Mouse (Mus musculus) liver, embryonic 11.5 days (tissue): ENCODE measurements around the gene Pigb. TPM values are rescaled to one million over a fixed set of nuclear protein-coding genes. Genes with fewer than 3 reads are reported as not detected.

Experiments
- ATAC-seq: fragments of 200-750 bp; cut with Nextera tagmentation; replicated peaks from 2 replicates; pipeline ENCODE4 v1.8.0; 2017; ENCODE audit warnings: moderate number of reproducible peaks, mild to moderate bottlenecking, moderate TSS enrichment, moderate library complexity; ENCODE audit not compliant: low FRiP score
- DNase-seq: peaks from one replicate; pipeline ENCODE4 v3.0.0-alpha.2; 2017; ENCODE audit warnings: low spot score
- H3K27ac ChIP-seq: fragments of 300-500 bp; sonication (generic); 2 replicates; pipeline ENCODE4 v1.5.1; 2014; ENCODE audit warnings: mild to moderate bottlenecking, low read depth, low read length, control low read depth
- H3K27me3 ChIP-seq: fragments of 300-500 bp; sonication (generic); replicated peaks from 2 replicates; pipeline ENCODE4 v1.6.1; 2014; ENCODE audit warnings: low read length, mixed read lengths; ENCODE audit not compliant: control insufficient read depth, insufficient read depth
- H3K36me3 ChIP-seq: fragments of 300-500 bp; sonication (generic); 2 replicates; pipeline ENCODE4 v1.6.1; 2014; ENCODE audit warnings: mild to moderate bottlenecking, low read length, moderate library complexity, mixed read lengths; ENCODE audit not compliant: control insufficient read depth, insufficient read depth
- H3K4me1 ChIP-seq: fragments of 300-500 bp; sonication (generic); replicated peaks from 2 replicates; pipeline ENCODE4 v1.6.1; 2014; ENCODE audit warnings: low read length, mixed read lengths; ENCODE audit not compliant: control insufficient read depth, insufficient read depth
- H3K4me2 ChIP-seq: fragments of 300-500 bp; sonication (generic); 2 replicates; pipeline ENCODE4 v1.6.1; 2014; ENCODE audit warnings: mild to moderate bottlenecking, control low read depth, moderate library complexity
- H3K4me3 ChIP-seq: fragments of 300-500 bp; sonication (generic); 2 replicates; pipeline ENCODE4 v1.5.1; 2014; ENCODE audit warnings: low read depth, low read length, control low read depth
- H3K9ac ChIP-seq: fragments of 300-500 bp; sonication (generic); 2 replicates; pipeline ENCODE4 v1.6.1; 2014; ENCODE audit warnings: low read depth, low read length, control low read depth
- H3K9me3 ChIP-seq: fragments of 300-500 bp; sonication (generic); 2 replicates; pipeline ENCODE4 v1.6.1; 2016; ENCODE audit warnings: low read length, inconsistent platforms, mixed read lengths; ENCODE audit not compliant: control insufficient read depth
- WGBS: fragments of 180-500 bp; shearing (Covaris S2); extraction: QIAGEN DNeasy Blood & Tissue Kit; methylation state at CpG from one replicate; pipeline ENCODE4 v1.1.7; 2014; 5-methylcytosine and 5-hydroxymethylcytosine counted together
- polyA plus RNA-seq: library from polyadenylated mRNA; unstranded; fragments of >200 nt; fragmentation: Nextera tagmentation; extraction: Ambion mirVana; gene quantifications from 2 replicates; pipeline ENCODE4 v1.2.1, GENCODE M21; 2014

The Pigb gene
- polyA plus RNA-seq, 1 experiment from 2014 or later = 17.1 TPM

DNA sequence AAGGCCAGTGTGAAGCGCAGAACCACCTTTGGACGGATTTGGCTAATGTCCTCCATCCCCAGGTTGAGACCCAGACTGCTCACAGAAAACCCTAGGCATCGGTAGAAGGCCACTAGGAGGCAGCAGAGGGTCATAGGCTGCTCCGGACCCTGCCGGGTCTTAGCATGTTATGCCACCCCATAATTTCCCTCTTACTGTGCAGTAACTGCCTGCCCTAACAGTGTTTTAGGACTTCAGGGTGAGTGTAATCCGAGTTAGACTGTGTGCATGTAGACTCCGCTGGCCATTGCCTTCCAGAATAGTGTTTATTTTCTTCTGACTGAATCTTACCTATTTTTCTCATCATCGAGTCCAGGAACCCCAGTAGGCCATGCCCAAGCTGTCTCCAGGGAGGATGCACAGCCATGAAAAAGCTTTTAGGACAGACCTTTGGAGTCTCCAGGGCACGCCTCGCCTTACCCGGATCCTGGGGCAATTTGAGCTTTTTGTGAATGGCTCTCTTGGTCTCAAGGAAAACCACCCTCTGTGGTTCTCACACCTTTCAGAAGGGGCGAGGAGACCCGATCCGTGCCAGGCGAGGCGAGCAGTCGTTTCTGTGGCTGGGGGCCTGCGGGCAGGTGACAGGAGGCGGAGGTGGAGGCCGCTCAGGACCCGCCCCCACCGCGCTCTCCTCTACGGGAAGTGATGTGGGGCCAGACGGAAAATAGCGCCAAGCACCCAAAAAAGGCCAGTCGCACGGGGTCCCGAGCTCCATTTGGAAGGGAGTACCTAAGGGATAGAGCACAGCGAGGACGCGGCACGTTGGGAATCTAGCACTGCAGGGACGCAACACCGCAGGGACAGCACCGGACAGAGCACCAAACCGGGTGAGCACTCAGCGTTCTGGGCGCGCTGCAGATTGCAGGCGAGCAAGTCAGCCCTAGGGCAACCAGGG is 4.2 kb upstream of the Pigb start, which contains the start of gene Rab27a:
Rab27a (plus strand) TSS at position 709 of the 934 bp plus-strand sequence.
- H3K4me3 ChIP-seq = peak within 1 kb of the TSS; percentile 61
- H3K27me3 ChIP-seq = no peaks in the 10 kb centered on the region
- H3K27ac ChIP-seq = 0 out of 2 replicates have a peak within 1 kb of the TSS, but pooled peaks have one; percentile 39
- 2% methylated on average over 41 of the region's 41 CpGs for WGBS
- peak within 1 kb of the TSS; percentile 99 for H3K4me2 ChIP-seq
- H3K9ac ChIP-seq = peak within 1 kb of the TSS; percentile 67
- peaks cover 8% of the 10 kb centered on the region for H3K4me1 ChIP-seq
- H3K9me3 ChIP-seq = no peaks in the 10 kb centered on the region
- no peaks in the 10 kb centered on the region for H3K36me3 ChIP-seq
- peak; percentile 78 for DNase-seq
- ATAC-seq = peak; percentile 74

DNA sequence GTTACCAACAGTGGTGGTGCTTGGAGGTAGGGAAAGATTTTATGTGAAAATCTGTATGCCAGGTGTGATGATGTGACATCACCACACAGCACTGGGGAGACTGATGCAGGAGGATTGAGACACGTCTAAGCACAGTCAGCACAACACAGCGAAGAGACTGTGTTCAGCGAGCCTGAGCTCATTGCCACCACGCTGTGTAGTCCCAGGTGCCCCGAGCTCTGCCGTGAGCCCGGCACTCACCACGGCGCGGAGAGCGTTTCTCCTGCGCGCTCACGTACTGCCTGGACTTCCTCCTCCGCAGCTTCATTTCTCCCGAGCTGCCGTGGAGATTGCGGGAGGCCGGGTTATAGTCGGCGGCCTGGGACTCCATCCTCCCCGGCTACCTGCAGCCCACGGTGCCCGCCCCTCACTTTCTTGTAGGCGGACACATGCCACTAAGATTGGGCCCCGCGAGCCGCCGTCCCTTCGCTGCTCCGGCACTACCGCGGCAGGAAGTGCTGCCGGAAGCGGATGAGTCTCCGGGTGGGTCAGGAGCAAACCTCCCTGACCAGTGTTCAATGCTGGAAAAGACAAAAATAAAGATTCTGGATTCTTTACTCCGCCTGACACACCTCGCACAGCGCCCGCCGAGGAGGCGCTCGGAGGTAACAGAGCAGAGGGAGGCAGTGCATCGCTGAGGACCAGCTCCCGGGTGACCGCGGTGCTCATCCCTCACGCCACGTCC is 794 bp downstream of the Pigb start:
- H3K4me1 ChIP-seq = peaks cover 9% of the 10 kb centered on the region; the same call in 1 of the 2 replicates
- under 1% methylated on average over 49 of the region's 49 CpGs for WGBS

DNA sequence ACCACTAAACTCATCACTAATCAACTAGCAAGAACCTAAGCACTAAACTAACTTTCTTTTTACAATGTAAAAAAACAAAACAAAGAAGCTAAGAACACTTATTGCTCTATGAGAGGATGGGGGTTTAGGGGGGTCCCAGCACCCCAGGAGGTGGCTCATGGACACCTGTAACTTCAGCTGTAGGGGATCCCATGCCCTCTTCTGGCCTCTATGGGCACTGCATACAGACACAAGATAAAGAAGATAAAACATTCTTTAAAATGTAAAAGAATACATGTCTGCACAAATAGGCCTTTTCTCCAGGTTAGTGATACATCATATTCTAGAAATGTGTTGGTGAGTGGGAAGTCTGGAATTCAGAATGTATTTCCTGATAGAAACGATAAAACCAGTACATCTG is 6.8 kb downstream of the Pigb start:
- H3K27ac ChIP-seq = no peak overlapping the region
- H3K4me3 ChIP-seq = no peak overlapping the region
- no peaks in the 10 kb centered on the region for H3K9me3 ChIP-seq
- DNase-seq = no peak
- no peaks in the 10 kb centered on the region for H3K27me3 ChIP-seq
- 96% methylated on average over 1 of the region's 1 CpGs for WGBS
- no peak overlapping the region for H3K4me2 ChIP-seq
- ATAC-seq = no peak
- no peak overlapping the region for H3K9ac ChIP-seq
- H3K36me3 ChIP-seq = peaks cover 4% of the 10 kb centered on the region; the same call in 1 of the 2 replicates
- no peaks in the 10 kb centered on the region for H3K4me1 ChIP-seq

More for the DNA sequence above, 794 bp downstream of the Pigb start:
- Histone ChIP-seq H3K9ac (peak overlapping the region; percentile 89), H3K36me3 (no peaks in the 10 kb centered on the region), H3K4me2 (peak overlapping the region; percentile 83), H3K9me3 (no peaks in the 10 kb centered on the region), H3K27ac (peak overlapping the region; percentile 68), H3K4me3 (peak overlapping the region; percentile 83), H3K27me3 (no peaks in the 10 kb centered on the region)
- ATAC-seq (peak; percentile 84), DNase-seq (peak; percentile 91)

DNA sequence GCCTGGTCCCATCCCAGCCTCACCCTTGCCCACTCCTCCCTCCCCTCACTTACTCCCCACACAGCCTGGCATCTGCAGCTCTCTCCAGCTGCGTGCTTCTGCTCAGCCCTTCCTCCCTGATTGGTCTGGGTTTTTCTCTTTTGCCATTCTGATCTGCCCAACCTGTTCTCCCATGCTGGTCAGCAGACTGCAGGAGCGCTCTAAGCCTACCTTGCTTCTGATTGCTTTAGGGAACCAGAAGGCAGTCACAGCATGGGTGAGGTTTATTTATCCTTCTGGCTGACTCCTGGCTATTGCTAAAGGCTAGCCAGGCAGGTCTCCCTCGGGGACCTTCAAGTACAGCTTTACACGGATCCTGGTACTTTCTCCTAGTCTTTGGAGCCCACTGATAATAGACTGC is 8.8 kb downstream of the Pigb start:
- Histone ChIP-seq H3K4me2 (no peak overlapping the region; the same call in 1 of the 2 replicates), H3K9me3 (no peaks in the 10 kb centered on the region), H3K4me1 (no peaks in the 10 kb centered on the region), H3K36me3 (peaks cover 7% of the 10 kb centered on the region; the same call in 1 of the 2 replicates), H3K9ac (no peak overlapping the region), H3K4me3 (no peak overlapping the region), H3K27me3 (no peaks in the 10 kb centered on the region), H3K27ac (no peak overlapping the region)
- WGBS = 59% methylated on average over 4 of the region's 4 CpGs
- DNase-seq (no peak), ATAC-seq (no peak)

DNA sequence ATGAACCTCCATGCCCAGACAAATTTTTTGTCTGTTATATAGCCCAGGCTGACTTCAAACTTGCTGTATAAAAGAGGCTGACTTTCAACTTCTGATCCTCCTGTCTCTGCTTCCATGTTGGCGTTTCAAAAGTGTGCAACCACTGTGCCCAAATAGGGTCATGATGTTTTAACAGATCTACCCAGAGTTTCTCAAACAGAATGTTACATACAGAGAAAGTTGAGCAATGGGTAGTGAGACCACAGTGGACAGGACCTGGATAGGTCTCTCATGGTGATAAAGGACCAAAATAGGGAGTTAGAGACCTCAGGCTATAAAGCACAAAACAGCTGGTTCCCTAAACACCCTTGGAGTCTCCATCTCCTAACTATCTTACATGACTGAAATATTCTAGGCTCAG is 9.7 kb downstream of the Pigb start:
- Histone ChIP-seq H3K9ac (no peak overlapping the region), H3K4me3 (no peak overlapping the region), H3K27ac (no peak overlapping the region), H3K9me3 (no peaks in the 10 kb centered on the region), H3K4me1 (no peaks in the 10 kb centered on the region), H3K27me3 (no peaks in the 10 kb centered on the region), H3K4me2 (no peak overlapping the region), H3K36me3 (peaks cover 7% of the 10 kb centered on the region; the same call in 1 of the 2 replicates)
- DNase-seq (no peak), ATAC-seq (no peak)
- WGBS = 91% methylated on average over 1 of the region's 1 CpGs

DNA sequence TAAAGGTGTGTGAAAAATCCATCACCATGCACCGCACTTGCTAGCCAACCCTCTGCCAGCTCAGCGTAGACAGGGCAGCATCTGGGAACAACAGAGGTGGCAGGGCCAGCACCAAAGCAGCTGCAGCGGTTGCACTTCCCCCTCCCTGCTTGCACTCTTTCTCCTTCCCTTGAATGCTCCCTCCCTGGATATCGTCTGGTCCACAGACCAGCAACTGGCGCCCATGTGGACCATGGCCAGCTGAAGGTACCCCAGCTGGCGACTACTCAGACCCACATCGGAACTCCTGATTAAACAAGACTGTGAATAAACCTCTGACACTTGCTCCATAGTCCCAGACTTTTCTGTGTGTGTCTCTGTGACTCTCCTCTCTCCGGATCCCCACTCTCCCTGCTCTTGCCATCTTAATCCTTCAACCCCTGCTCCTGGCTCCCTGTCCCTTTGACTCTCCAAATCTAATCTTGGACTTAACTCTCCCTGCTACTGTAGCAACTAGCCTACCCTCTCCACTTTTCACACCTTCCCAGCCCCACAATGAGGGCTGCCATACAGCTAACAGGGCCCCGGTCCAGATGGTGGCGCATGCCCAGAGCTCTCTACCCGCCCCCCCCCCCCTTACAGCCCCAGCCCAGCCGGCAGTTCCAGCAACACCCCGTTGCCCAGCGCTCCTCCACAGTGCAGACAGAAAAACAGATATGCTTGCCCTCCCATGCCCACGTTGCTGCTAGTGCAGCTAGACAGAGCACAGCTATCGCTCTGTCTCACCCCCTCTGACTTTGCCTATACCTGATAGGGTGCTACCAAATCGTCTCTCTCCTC is 14.2 kb downstream of the Pigb start:
- Histone ChIP-seq H3K4me2 (no peak overlapping the region), H3K9ac (no peak overlapping the region), H3K36me3 (peaks cover 5% of the 10 kb centered on the region), H3K27me3 (no peaks in the 10 kb centered on the region), H3K4me3 (no peak overlapping the region), H3K4me1 (no peaks in the 10 kb centered on the region), H3K9me3 (no peaks in the 10 kb centered on the region), H3K27ac (no peak overlapping the region)
- DNase-seq = no peak
- ATAC-seq = no peak
- 37% methylated on average over 16 of the region's 17 CpGs for WGBS

DNA sequence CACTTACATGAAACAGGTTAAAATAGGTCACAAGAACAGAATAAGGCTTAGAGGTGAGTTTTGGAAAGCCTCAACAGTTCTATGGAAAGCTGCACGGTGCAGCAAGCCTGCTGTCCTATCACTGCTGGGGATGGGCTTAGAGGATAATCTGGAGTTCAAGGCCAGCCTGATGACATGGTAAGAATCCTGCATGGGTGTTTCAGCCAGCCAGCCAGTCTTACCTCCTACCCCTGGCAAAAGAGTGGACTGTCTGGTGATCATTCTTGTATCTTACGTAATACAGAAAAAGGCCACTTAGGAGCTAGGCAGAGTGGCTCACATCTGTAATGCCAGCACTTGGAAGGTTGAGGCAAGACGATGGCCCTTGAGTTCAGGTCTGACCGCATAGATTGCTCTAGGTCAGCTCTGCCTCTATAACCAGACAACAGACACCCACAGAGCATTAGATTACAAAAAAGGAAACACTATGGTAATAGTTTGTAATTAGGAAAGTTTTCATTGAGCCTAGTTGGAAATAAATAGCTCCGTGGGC is 19.5 kb downstream of the Pigb start:
- Histone ChIP-seq H3K36me3 (peaks cover 17% of the 10 kb centered on the region), H3K9me3 (no peaks in the 10 kb centered on the region), H3K27ac (no peak overlapping the region), H3K4me2 (no peak overlapping the region), H3K4me1 (no peaks in the 10 kb centered on the region), H3K4me3 (no peak overlapping the region), H3K27me3 (no peaks in the 10 kb centered on the region), H3K9ac (no peak overlapping the region)
- ATAC-seq (no peak), DNase-seq (no peak)
- 89% methylated on average over 5 of the region's 5 CpGs for WGBS

DNA sequence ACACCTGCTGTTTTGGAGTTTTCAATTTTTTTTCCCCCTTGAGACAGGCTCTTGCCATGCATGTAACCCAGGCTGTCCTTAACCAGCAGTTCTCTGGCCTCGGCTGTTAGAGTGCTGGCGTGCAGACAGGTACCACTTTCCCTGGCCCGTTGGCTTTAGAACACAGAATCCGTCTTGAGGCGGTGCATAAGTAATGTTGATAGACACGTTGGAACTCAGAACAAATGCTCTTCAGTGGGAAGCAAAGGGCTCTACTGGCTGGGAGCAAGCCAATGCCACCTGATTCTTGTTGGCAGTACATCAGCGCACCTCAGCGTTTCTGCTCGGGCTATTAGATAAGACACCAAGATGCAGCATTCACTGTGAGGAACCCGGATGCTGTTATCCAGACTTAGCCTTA is 20.3 kb downstream of the Pigb start:
- Histone ChIP-seq H3K4me1 (no peaks in the 10 kb centered on the region), H3K36me3 (peaks cover 17% of the 10 kb centered on the region), H3K4me3 (no peak overlapping the region), H3K9me3 (no peaks in the 10 kb centered on the region), H3K27ac (no peak overlapping the region), H3K4me2 (no peak overlapping the region), H3K27me3 (no peaks in the 10 kb centered on the region), H3K9ac (no peak overlapping the region)
- WGBS = 86% methylated on average over 10 of the region's 10 CpGs
- ATAC-seq (no peak), DNase-seq (no peak)
